ENCODE assay signal across 8 mouse cellular contexts in the genomic region with DNA sequence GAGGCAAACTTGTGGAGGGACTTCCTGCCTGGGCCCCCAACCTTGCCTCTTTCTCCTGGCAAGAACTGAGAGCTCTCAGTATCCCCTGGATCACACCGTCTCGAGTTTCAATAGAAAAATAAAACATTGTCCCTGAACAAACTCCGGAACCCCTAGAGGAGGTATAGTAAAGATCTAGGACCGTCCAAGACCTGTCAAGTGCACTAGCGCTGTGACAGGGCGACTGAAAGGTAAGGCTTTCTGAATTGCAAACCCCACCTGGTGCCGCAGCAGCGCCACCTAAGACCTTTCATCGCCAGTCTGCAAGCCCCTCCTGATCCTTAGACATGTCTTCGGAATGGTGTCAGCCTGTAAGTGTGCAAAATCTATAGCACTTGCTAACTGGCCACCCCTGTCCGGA. TPM values are rescaled to one million over a fixed set of nuclear protein-coding genes. Genes with fewer than 3 reads are reported as not detected.
A peak's percentile ranks its signal among the peaks of the same experiment; 100 is the strongest.
DNase-seq lines count a peak whose midpoint lies in the region; ATAC-seq and TF ChIP-seq lines count a peak whose summit lies in the region.

No protein-coding gene starts in this region.

- H3K27me3 ChIP-seq in kidney, embryonic 16.5 days (ENCODE audit: insufficient read depth, low read length), result peaks cover 86% of the 10 kb centered on the region
- H3K27me3 ChIP-seq in embryonic facial prominence, embryonic 15.5 days, result peaks cover 85% of the 10 kb centered on the region
- peaks cover 69% of the 10 kb centered on the region for H3K27me3 ChIP-seq in hindbrain, postnatal 0 days (ENCODE audit: insufficient read depth, low read length)
- H3K27me3 ChIP-seq in neural tube, embryonic 12.5 days (replicated peaks), result peaks cover 62% of the 10 kb centered on the region

- no peak overlapping the region for H3K27ac ChIP-seq in kidney, embryonic 16.5 days (ENCODE audit: low read length)
- H3K27ac ChIP-seq in embryonic facial prominence, embryonic 15.5 days (replicated peaks), result no peak overlapping the region
- no peak overlapping the region for H3K27ac ChIP-seq in hindbrain, postnatal 0 days
- no peak overlapping the region for H3K27ac ChIP-seq in neural tube, embryonic 12.5 days

- peak overlapping the region; percentile 54 for H3K4me3 ChIP-seq in kidney, embryonic 16.5 days (ENCODE audit: low read length)
- H3K4me3 ChIP-seq in embryonic facial prominence, embryonic 15.5 days (replicated peaks), result peak overlapping the region; percentile 38
- peak overlapping the region; percentile 41 for H3K4me3 ChIP-seq in hindbrain, postnatal 0 days (ENCODE audit: low read length)
- H3K4me3 ChIP-seq in neural tube, embryonic 12.5 days, result peak overlapping the region; percentile 43

- no peak overlapping the region for H3K9ac ChIP-seq in kidney, embryonic 16.5 days (replicated peaks; ENCODE audit: low read length)
- H3K9ac ChIP-seq in embryonic facial prominence, embryonic 15.5 days, result no peak overlapping the region
- H3K9ac ChIP-seq in hindbrain, postnatal 0 days (replicated peaks; ENCODE audit: low read length), result no peak overlapping the region
- H3K9ac ChIP-seq in neural tube, embryonic 12.5 days, result no peak overlapping the region

- DNase-seq in kidney, postnatal 14 days, result no peak
- DNase-seq in hindbrain, postnatal 0 days (ENCODE audit: low spot score), result no peak
- DNase-seq in frontal cortex, postnatal 14 days (ENCODE audit: low spot score in 2 of 2), result no peak
- DNase-seq in urinary bladder, postnatal 4 days (ENCODE audit: low spot score in 2 of 2), result no peak
- no peak for DNase-seq in left cerebral cortex, adult 18-20 months (ENCODE audit: low spot score in 2 of 2)

- no peak for TF ChIP-seq CTCF in hindbrain, postnatal 0 days (IDR thresholded peaks at IDR 0.05; ENCODE audit: low read depth)

- peak overlapping the region; percentile 89 for H3K4me2 ChIP-seq in kidney, embryonic 16.5 days (replicated peaks; ENCODE audit: low read depth, low read length)
- H3K4me2 ChIP-seq in embryonic facial prominence, embryonic 15.5 days (replicated peaks), result peak overlapping the region; percentile 71
- peak overlapping the region; percentile 72 for H3K4me2 ChIP-seq in hindbrain, postnatal 0 days (ENCODE audit: low read depth, low read length)
- H3K4me2 ChIP-seq in neural tube, embryonic 12.5 days (replicated peaks), result peak overlapping the region; percentile 89

- 2% methylated on average over 11 of the region's 11 CpGs for WGBS in kidney, embryonic 16.5 days
- 6% methylated on average over 11 of the region's 11 CpGs for WGBS in embryonic facial prominence, embryonic 15.5 days
- WGBS in hindbrain, postnatal 0 days, result 6% methylated on average over 11 of the region's 11 CpGs
- 5% methylated on average over 11 of the region's 11 CpGs for WGBS in neural tube, embryonic 12.5 days

- H3K4me1 ChIP-seq in kidney, embryonic 16.5 days (ENCODE audit: insufficient read depth, low read length), result peaks cover 19% of the 10 kb centered on the region
- peaks cover 27% of the 10 kb centered on the region for H3K4me1 ChIP-seq in embryonic facial prominence, embryonic 15.5 days
- H3K4me1 ChIP-seq in hindbrain, postnatal 0 days (ENCODE audit: insufficient read depth, low read length), result peaks cover 13% of the 10 kb centered on the region; the same call in 1 of the 2 replicates
- peaks cover 38% of the 10 kb centered on the region for H3K4me1 ChIP-seq in neural tube, embryonic 12.5 days

- H3K36me3 ChIP-seq in kidney, embryonic 16.5 days (ENCODE audit: insufficient read depth, low read length), result no peaks in the 10 kb centered on the region
- H3K36me3 ChIP-seq in embryonic facial prominence, embryonic 15.5 days, result no peaks in the 10 kb centered on the region
- no peaks in the 10 kb centered on the region for H3K36me3 ChIP-seq in hindbrain, postnatal 0 days (ENCODE audit: insufficient read depth, low read length)
- no peaks in the 10 kb centered on the region for H3K36me3 ChIP-seq in neural tube, embryonic 12.5 days

- H3K9me3 ChIP-seq in kidney, embryonic 16.5 days (ENCODE audit: low read length), result no peaks in the 10 kb centered on the region
- no peaks in the 10 kb centered on the region for H3K9me3 ChIP-seq in embryonic facial prominence, embryonic 15.5 days (replicated peaks)
- no peaks in the 10 kb centered on the region for H3K9me3 ChIP-seq in hindbrain, postnatal 0 days (ENCODE audit: low read length)
- 0 out of 2 replicates have a peak, but pooled peaks cover 4% of the 10 kb centered on the region for H3K9me3 ChIP-seq in neural tube, embryonic 12.5 days

- ATAC-seq in kidney, embryonic 16.5 days (ENCODE audit: low FRiP score, low TSS enrichment), result no peak; the same call in 1 of the 2 replicates
- ATAC-seq in embryonic facial prominence, embryonic 15.5 days (ENCODE audit: insufficient number of reproducible peaks, low FRiP score, low TSS enrichment, low read depth), result no peak
- no peak for ATAC-seq in hindbrain, postnatal 0 days
- no peak for ATAC-seq in neural tube, embryonic 12.5 days (ENCODE audit: low FRiP score, low read depth)

RNA-seq across cellular contexts. Expression of a gene that starts 1.0 kb away (rescaled TPM):
- 0.05 and 0.14 TPM in 2 replicates for polyA plus RNA-seq in kidney, embryonic 16.5 days (2015; fragmentation: Nextera tagmentation; extraction: Ambion mirVana)
- 0.48 and 0.56 TPM in 2 replicates for polyA plus RNA-seq in embryonic facial prominence, embryonic 15.5 days (2015; fragmentation: Nextera tagmentation; extraction: Ambion mirVana)
- total RNA-seq in hindbrain, postnatal 0 days (2014; rRNA removed), result 0.18 and 0.99 TPM in 2 replicates
- 0.79 and 0.83 TPM in 2 replicates for polyA plus RNA-seq in hindbrain, postnatal 0 days (2015; fragmentation: Nextera tagmentation; extraction: Ambion mirVana)
- 1.4 and 2.2 TPM in 2 replicates for polyA plus RNA-seq in neural tube, embryonic 12.5 days (2016; fragmentation: Nextera tagmentation; extraction: Ambion mirVana)
- total RNA-seq in left cerebral cortex, adult 18-20 months (2021), result under 1 TPM; 0.16 to 0.33 TPM
